ENCODE assay signal across 8 mouse cellular contexts in genomic region chr17:34670235-34670634, GRCm38 (mm10). TPM values are rescaled to one million over a fixed set of nuclear protein-coding genes. Genes with fewer than 3 reads are reported as not detected.
A peak's percentile ranks its signal among the peaks of the same experiment; 100 is the strongest.
DNase-seq lines count a peak whose midpoint lies in the region; ATAC-seq lines count a peak whose summit lies in the region.

TSS of gene Tnxb (plus strand) at chr17:34670535.

- H3K4me3 ChIP-seq in megakaryocyte, embryonic 14.5 days (replicated peaks): peak within 1 kb of the TSS; percentile 56
- peak within 1 kb of the TSS; percentile 31 for H3K4me3 ChIP-seq in intestine, embryonic 15.5 days (replicated peaks)
- H3K4me3 ChIP-seq in stomach, embryonic 15.5 days (replicated peaks): peak within 1 kb of the TSS; percentile 34

- peak within 1 kb of the TSS; percentile 79 for H3K4me2 ChIP-seq in intestine, embryonic 15.5 days (replicated peaks)
- peak within 1 kb of the TSS; percentile 65 for H3K4me2 ChIP-seq in stomach, embryonic 15.5 days

- intact Hi-C loops in gastrocnemius, postnatal 14 days (cut with DNase I; ENCODE audit: low total_unique reads): no loop called here

- H3K9me3 ChIP-seq in megakaryocyte, embryonic 14.5 days: peaks cover 22% of the 10 kb centered on the region
- H3K9me3 ChIP-seq in intestine, embryonic 15.5 days: no peaks in the 10 kb centered on the region
- H3K9me3 ChIP-seq in stomach, embryonic 15.5 days: no peaks in the 10 kb centered on the region

- H3K9ac ChIP-seq in intestine, embryonic 15.5 days: peak within 1 kb of the TSS; percentile 36
- H3K9ac ChIP-seq in stomach, embryonic 15.5 days: 0 out of 2 replicates have a peak within 1 kb of the TSS, but pooled peaks have one; percentile 4

- no peak for ATAC-seq in megakaryocyte, adult 5-6 weeks (ENCODE audit: poor library complexity, severe bottlenecking)
- no peak for ATAC-seq in intestine, embryonic 15.5 days
- no peak for ATAC-seq in stomach, embryonic 15.5 days (ENCODE audit: insufficient read depth, low FRiP score, low read depth)

- no peak for DNase-seq in gastrocnemius, postnatal 14 days
- DNase-seq in thymus, postnatal 0 days (ENCODE audit: low spot score): no peak
- DNase-seq in frontal cortex, postnatal 10 days (ENCODE audit: low spot score in 2 of 2): no peak
- DNase-seq in embryo, embryonic 10 days (ENCODE audit: low spot score): no peak

- H3K4me1 ChIP-seq in megakaryocyte, embryonic 14.5 days: peaks cover 15% of the 10 kb centered on the region; the same call in 1 of the 2 replicates
- peaks cover 18% of the 10 kb centered on the region for H3K4me1 ChIP-seq in intestine, embryonic 15.5 days (replicated peaks)
- peaks cover 15% of the 10 kb centered on the region for H3K4me1 ChIP-seq in stomach, embryonic 15.5 days

- 56% methylated on average over 7 of the region's 7 CpGs for WGBS in intestine, embryonic 15.5 days
- WGBS in stomach, embryonic 15.5 days: 55% methylated on average over 7 of the region's 7 CpGs

- no peaks in the 10 kb centered on the region for H3K36me3 ChIP-seq in megakaryocyte, embryonic 14.5 days (replicated peaks; ENCODE audit: low read length)
- H3K36me3 ChIP-seq in intestine, embryonic 15.5 days: no peaks in the 10 kb centered on the region
- H3K36me3 ChIP-seq in stomach, embryonic 15.5 days: no peaks in the 10 kb centered on the region

- peaks cover 78% of the 10 kb centered on the region for H3K27me3 ChIP-seq in megakaryocyte, embryonic 14.5 days (replicated peaks)
- H3K27me3 ChIP-seq in intestine, embryonic 15.5 days (replicated peaks): peaks cover 38% of the 10 kb centered on the region
- H3K27me3 ChIP-seq in stomach, embryonic 15.5 days (replicated peaks): peaks cover 42% of the 10 kb centered on the region

- H3K27ac ChIP-seq in intestine, embryonic 15.5 days: 0 out of 2 replicates have a peak within 1 kb of the TSS, but pooled peaks have one; percentile 13
- no peak within 1 kb of the TSS for H3K27ac ChIP-seq in stomach, embryonic 15.5 days

RNA-seq across cellular contexts. Expression of gene Tnxb, which starts in this region (rescaled TPM):
- polyA plus RNA-seq in megakaryocyte, embryonic 14.5 days (2012; ENCODE audit: insufficient read depth, low replicate concordance): 0.03 TPM in 1 of 2 replicates, not detected in the other
- 0.02 and 0.04 TPM in 2 replicates for total RNA-seq in megakaryocyte, adult 5-6 weeks (2015)
- under 0.01 and 0.08 TPM in 2 replicates for total RNA-seq in megakaryocyte, adult 5-6 weeks (2017)
- total RNA-seq in gastrocnemius, postnatal 14 days (2021): 10 to 100 TPM; 69.8 to 85.6 TPM
- 1.1 and 1.3 TPM in 2 replicates for polyA plus RNA-seq in intestine, embryonic 15.5 days (2015; fragmentation: Nextera tagmentation; extraction: Ambion mirVana)
- 0.97 and 1.4 TPM in 2 replicates for polyA plus RNA-seq in stomach, embryonic 15.5 days (2015; fragmentation: Nextera tagmentation; extraction: Ambion mirVana)
- polyA plus RNA-seq in thymus, postnatal 0 days (2015; fragmentation: Nextera tagmentation; extraction: Ambion mirVana): 0.54 and 0.59 TPM in 2 replicates

Comparison
In these comparisons a context has a peak if more than half of its experiments do, and no peak if none do; other contexts are left out.
1. RNA of gene Tnxb (total RNA-seq): 69.8 to 85.6 TPM in gastrocnemius, postnatal 14 days; under 0.01 to 0.08 TPM in megakaryocyte, adult 5-6 weeks; every median in the first group is over 10 times any median in the second.
2. Peak in every context shown above with its lines, with median percentiles within 50 percentile points of each other: H3K4me3 ChIP-seq.